Mouse (Mus musculus): ENCODE measurements around the gene Tpst2.

The Tpst2 gene

GRCm38 (mm10) chr5:112276267-112276873 is at the start of gene Tpst2:
TSS of gene Tpst2 (plus strand) at chr5:112276691.
- in situ Hi-C loops (cut with MboI, MseI), result loop anchor here in 1 of 2 experiments (10.0 kb wide), 2 partner anchors 1548 to 2002 kb away; no protein-coding TSS in a partner anchor

- in situ Hi-C loops (cut with MboI, MseI), result no loop called here
These were observed 49.1 kb upstream of the Tpst2 start for GRCm38 (mm10) chr5:112227354-112227753.

GRCm38 (mm10) chr5:112227898-112228239 is 48.6 kb upstream of the Tpst2 start:
- in situ Hi-C loops (cut with MboI, MseI), result no loop called here

GRCm38 (mm10) chr5:112228240-112229076 is 48.0 kb upstream of the Tpst2 start:
- in situ Hi-C loops (cut with MboI, MseI), result no loop called here

- in situ Hi-C loops (cut with MboI, MseI), result no loop called here
These were observed 40.7 kb upstream of the Tpst2 start for GRCm38 (mm10) chr5:112235806-112236205.

GRCm38 (mm10) chr5:112236631-112237030 is 39.9 kb upstream of the Tpst2 start:
- in situ Hi-C loops (cut with MboI, MseI), result no loop called here

- in situ Hi-C loops (cut with MboI, MseI), result no loop called here
These were observed 39.1 kb upstream of the Tpst2 start for GRCm38 (mm10) chr5:112237439-112237838.

- in situ Hi-C loops (cut with MboI, MseI), result no loop called here
These were observed 38.5 kb upstream of the Tpst2 start for GRCm38 (mm10) chr5:112237866-112238570.

- in situ Hi-C loops (cut with MboI, MseI), result no loop called here
These were observed 37.6 kb upstream of the Tpst2 start for GRCm38 (mm10) chr5:112238781-112239482.

- in situ Hi-C loops (cut with MboI, MseI), result loop anchor here (5.0 kb wide), 1 partner anchor 97 kb away; no protein-coding TSS in a partner anchor
These were observed 35.7 kb upstream of the Tpst2 start for GRCm38 (mm10) chr5:112240761-112241160.

GRCm38 (mm10) chr5:112241849-112242248 is 34.6 kb upstream of the Tpst2 start:
- in situ Hi-C loops (cut with MboI, MseI), result loop anchor here (5.0 kb wide), 1 partner anchor 95 kb away; no protein-coding TSS in a partner anchor

GRCm38 (mm10) chr5:112242361-112242778 is 34.1 kb upstream of the Tpst2 start:
- in situ Hi-C loops (cut with MboI, MseI), result loop anchor here (5.0 kb wide), 1 partner anchor 95 kb away; no protein-coding TSS in a partner anchor

- in situ Hi-C loops (cut with MboI, MseI), result loop anchor here (5.0 kb wide), 1 partner anchor 94 kb away; no protein-coding TSS in a partner anchor
These were observed 33.5 kb upstream of the Tpst2 start for GRCm38 (mm10) chr5:112243041-112243440.

- in situ Hi-C loops (cut with MboI, MseI), result loop anchor here (5.0 kb wide), 1 partner anchor 94 kb away; no protein-coding TSS in a partner anchor
These were observed 32.8 kb upstream of the Tpst2 start for GRCm38 (mm10) chr5:112243539-112244274.

GRCm38 (mm10) chr5:112244275-112244562 is 32.3 kb upstream of the Tpst2 start:
- in situ Hi-C loops (cut with MboI, MseI), result loop anchor here (5.0 kb wide), 1 partner anchor 93 kb away; no protein-coding TSS in a partner anchor

- in situ Hi-C loops (cut with MboI, MseI), result loop anchor here (5.0 kb wide), 1 partner anchor 92 kb away; no protein-coding TSS in a partner anchor
These were observed 31.4 kb upstream of the Tpst2 start for GRCm38 (mm10) chr5:112244890-112245615.

- in situ Hi-C loops (cut with MboI, MseI), result no loop called here
These were observed 29.1 kb upstream of the Tpst2 start for GRCm38 (mm10) chr5:112247399-112247798.

GRCm38 (mm10) chr5:112249106-112249505 is 27.4 kb upstream of the Tpst2 start:
- in situ Hi-C loops (cut with MboI, MseI), result no loop called here

GRCm38 (mm10) chr5:112252400-112252799 is 24.1 kb upstream of the Tpst2 start, which contains the start of gene Cryba4:
TSS of gene Cryba4 (minus strand) at chr5:112252518.
- in situ Hi-C loops (cut with MboI, MseI), result no loop called here

GRCm38 (mm10) chr5:112253169-112253568 is 23.3 kb upstream of the Tpst2 start:
- in situ Hi-C loops (cut with MboI, MseI), result no loop called here

All from T-helper 17 cell (primary cell).